Mouse (Mus musculus) inflammation-experienced regulatory T-cells, adult 6 months (primary cell): Measurements from ENCODE around the gene Fmod. TPM values are rescaled to one million over a fixed set of nuclear protein-coding genes. Genes with fewer than 3 reads are reported as not detected.

ENCODE experiments used
- ATAC-seq: one replicate; pipeline ENCODE4 v1.8.0; 2017
- polyA plus RNA-seq, 3 experiments: library from polyadenylated mRNA; unstranded; fragments of 100-300 nt; shearing (Covaris generic); gene quantifications; one replicate each; pipeline ENCODE4 v1.2.1; 2017

Fmod gene
- polyA plus RNA-seq, 3 experiments from 2014 or later = not detected

DNA sequence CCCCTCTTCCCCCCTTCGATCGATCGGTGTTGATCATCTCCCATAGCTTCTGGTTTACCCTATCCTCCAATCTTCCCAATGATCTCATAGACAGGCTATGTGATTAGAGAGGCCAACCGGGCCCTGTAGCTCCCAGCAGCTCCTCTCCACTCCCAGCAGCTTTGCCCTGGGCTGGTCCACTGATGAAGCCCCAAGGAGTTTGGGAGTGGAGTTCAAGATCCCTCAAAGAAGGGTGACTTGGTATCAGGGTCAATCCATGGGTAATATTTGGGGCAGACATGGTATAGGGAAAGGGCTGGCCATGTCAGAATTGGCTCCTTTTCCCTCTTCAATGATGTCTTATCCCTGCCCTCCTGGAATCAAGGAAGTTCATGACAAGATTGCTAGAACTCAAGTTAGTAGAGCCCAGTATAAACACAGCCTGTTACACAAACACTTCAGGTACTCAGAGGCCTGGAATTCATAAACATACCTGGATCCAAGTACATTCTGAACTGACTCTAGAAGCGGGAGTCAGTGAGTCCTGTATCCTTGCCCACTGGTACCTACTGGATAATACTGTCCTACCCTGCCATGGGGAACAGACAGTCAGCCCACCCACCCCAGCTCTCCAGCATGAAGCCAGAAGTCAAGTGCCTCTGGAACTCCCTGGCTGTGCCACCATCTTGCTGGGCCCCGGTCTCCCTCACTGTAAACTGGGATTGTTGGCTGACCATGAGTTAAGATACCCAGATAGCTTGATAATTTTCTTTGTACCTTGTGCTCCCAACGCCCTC, 60.2 kb downstream of the Fmod start:
- no peak for ATAC-seq

Other genes with a start within 250 kb of the Fmod start
- 10 to 100 TPM; 13.7 to 26.5 (median 16.2) TPM for gene Atp2b4, start 236.2 kb upstream of the Fmod start, polyA plus RNA-seq
- not detected for gene Optc, start 129.3 kb upstream of the Fmod start, polyA plus RNA-seq
- gene Prelp, start 115.8 kb upstream of the Fmod start, polyA plus RNA-seq = not detected
- 100 to 1,000 TPM; 168 to 251 (median 221) TPM for gene Btg2, start 41.9 kb downstream of the Fmod start, polyA plus RNA-seq
- gene Chit1, start 74.0 kb downstream of the Fmod start, polyA plus RNA-seq = not detected
- gene Chil1, start 144.9 kb downstream of the Fmod start, polyA plus RNA-seq = under 1 TPM in 2 of 3 experiments, not detected in 1; 0.46 to 0.98 TPM
- gene Mybph, start 156.2 kb downstream of the Fmod start, polyA plus RNA-seq = not detected
- gene Adora1, start 198.2 kb downstream of the Fmod start, polyA plus RNA-seq = not detected